Comparison of ENCODE assay signal across 15 mouse cellular contexts in the genomic region with DNA sequence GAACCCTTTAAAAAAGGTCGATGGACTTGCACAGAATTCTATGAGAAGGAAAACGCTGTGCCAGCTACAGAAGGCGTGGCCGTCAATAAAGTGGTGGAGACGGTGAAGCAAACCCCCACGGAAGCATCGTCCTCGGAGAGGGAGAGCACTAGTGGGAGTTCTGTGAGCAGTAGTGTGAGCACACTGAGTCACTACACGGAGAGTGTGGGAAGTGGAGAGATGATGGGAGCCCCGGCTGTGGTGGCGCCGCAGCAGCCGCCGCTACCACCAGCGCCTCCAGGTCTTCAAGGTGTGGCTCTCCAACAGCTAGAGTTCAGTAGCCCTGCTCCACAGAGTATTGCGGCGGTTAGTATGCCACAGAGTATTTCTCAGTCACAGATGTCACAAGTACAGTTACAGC. TPM values are rescaled to one million over a fixed set of nuclear protein-coding genes. Genes with fewer than 3 reads are reported as not detected.
DNase-seq lines count a peak whose midpoint lies in the region; ATAC-seq lines count a peak whose summit lies in the region.
"Had no signal": no experiment of that assay in that cellular context is flagged by ENCODE, and none has a peak within 500 bp of the region (broad histone marks: within the 10 kb centered on the region; RNA-seq: fewer than 3 reads in every experiment).

No protein-coding gene starts in this region.

- H3K36me3 ChIP-seq in forebrain, embryonic 11.5 days (ENCODE audit: control insufficient read depth, insufficient read depth, low read length), result peaks cover 16% of the 10 kb centered on the region; the same call in 1 of the 2 replicates
- H3K36me3 ChIP-seq in neural tube, embryonic 15.5 days, result peaks cover 13% of the 10 kb centered on the region

- H3K27me3 ChIP-seq in forebrain, embryonic 11.5 days (ENCODE audit: control insufficient read depth, insufficient read depth, low read length), result no peaks in the 10 kb centered on the region
- H3K27me3 ChIP-seq in neural tube, embryonic 15.5 days (replicated peaks), result no peaks in the 10 kb centered on the region

- 93% methylated on average over 17 of the region's 17 CpGs for WGBS in forebrain, embryonic 11.5 days
- WGBS in neural tube, embryonic 15.5 days, result 81% methylated on average over 17 of the region's 17 CpGs

- no peaks in the 10 kb centered on the region for H3K9me3 ChIP-seq in forebrain, embryonic 11.5 days (ENCODE audit: control insufficient read depth, low read length)
- no peaks in the 10 kb centered on the region for H3K9me3 ChIP-seq in neural tube, embryonic 15.5 days (replicated peaks)

- DNase-seq in layer of hippocampus, adult 9-11 months, result peak; percentile 11
- no peak for DNase-seq in layer of hippocampus, postnatal 14 days (ENCODE audit: low spot score in 2 of 2)
- DNase-seq in forebrain, embryonic 11.5 days (ENCODE audit: low spot score), result no peak
- peak; percentile 27 to 69 for DNase-seq in left cerebral cortex, postnatal 25 days (ENCODE audit: low spot score in 2 of 2)
- DNase-seq in urinary bladder, postnatal 4 days (ENCODE audit: low spot score in 2 of 2), result no peak
- DNase-seq in adrenal gland, postnatal 25 days, result no peak
- DNase-seq in heart, adult 9 months (ENCODE audit: low spot score in 2 of 2), result no peak
- DNase-seq: adrenal gland, postnatal 10 days; embryo, embryonic 11 days; gastrocnemius, postnatal 36 days; kidney, postnatal 10 days; lung, postnatal 10 days; retina, postnatal 1 day; thymus, adult 2 months had no signal

- intact Hi-C loops in left cerebral cortex, postnatal 25 days (cut with DNase I), result loop anchor here (10.0 kb wide), 1 partner anchor 573 kb away; a partner anchor contains a TSS

- no peak overlapping the region for H3K27ac ChIP-seq in forebrain, embryonic 11.5 days (ENCODE audit: low read depth, low read length)
- no peak overlapping the region for H3K27ac ChIP-seq in neural tube, embryonic 15.5 days (replicated peaks)

- no peak for ATAC-seq in forebrain, embryonic 11.5 days (replicated peaks; ENCODE audit: low FRiP score)
- ATAC-seq in neural tube, embryonic 15.5 days (ENCODE audit: low FRiP score), result no peak

- peak overlapping the region; percentile 84 for H3K4me2 ChIP-seq in forebrain, embryonic 11.5 days (ENCODE audit: low read depth, low read length, severe bottlenecking)
- peak overlapping the region; percentile 88 for H3K4me2 ChIP-seq in neural tube, embryonic 15.5 days

- no peak overlapping the region; the same call in 1 of the 2 replicates for H3K9ac ChIP-seq in forebrain, embryonic 11.5 days (ENCODE audit: low read length)
- peak overlapping the region; percentile 18; the same call in 1 of the 2 replicates for H3K9ac ChIP-seq in neural tube, embryonic 15.5 days (replicated peaks)

- H3K4me3 ChIP-seq in forebrain, embryonic 11.5 days (ENCODE audit: low read depth, low read length), result peak overlapping the region; percentile 99
- H3K4me3 ChIP-seq in neural tube, embryonic 15.5 days (replicated peaks), result peak overlapping the region; percentile 90

- peaks cover 18% of the 10 kb centered on the region for H3K4me1 ChIP-seq in forebrain, embryonic 11.5 days (replicated peaks; ENCODE audit: control insufficient read depth, insufficient read depth, low read length)
- peaks cover 60% of the 10 kb centered on the region for H3K4me1 ChIP-seq in neural tube, embryonic 15.5 days

RNA-seq across cellular contexts. Expression of a gene that starts 2.6 kb away (rescaled TPM):
- total RNA-seq in layer of hippocampus, postnatal 14 days (2021), result 100 to 1,000 TPM; 567 to 576 TPM
- 484 and 510 TPM in 2 replicates for polyA plus RNA-seq in forebrain, embryonic 11.5 days (2014; fragmentation: Nextera tagmentation; extraction: Ambion mirVana)
- total RNA-seq in left cerebral cortex, postnatal 25 days (2021), result 100 to 1,000 TPM; 565 to 602 TPM
- 773 and 880 TPM in 2 replicates for polyA plus RNA-seq in neural tube, embryonic 15.5 days (2015; fragmentation: Nextera tagmentation; extraction: Ambion mirVana)
- 968 and 1,277 TPM in 2 replicates for total RNA-seq in adrenal gland, postnatal 25 days (2021)

Comparison
In these comparisons a context has a peak if more than half of its experiments do, and no peak if none do; other contexts are left out.
1. DNase-seq: peak in layer of hippocampus, adult 9-11 months (single experiment) and left cerebral cortex, postnatal 25 days (2 of 2); none in layer of hippocampus, postnatal 14 days (0 of 2), forebrain, embryonic 11.5 days (single experiment), urinary bladder, postnatal 4 days (0 of 2), adrenal gland, postnatal 25 days (single experiment) and heart, adult 9 months (0 of 2).